ENCODE assay signal across 8 mouse cellular contexts in the genomic region with DNA sequence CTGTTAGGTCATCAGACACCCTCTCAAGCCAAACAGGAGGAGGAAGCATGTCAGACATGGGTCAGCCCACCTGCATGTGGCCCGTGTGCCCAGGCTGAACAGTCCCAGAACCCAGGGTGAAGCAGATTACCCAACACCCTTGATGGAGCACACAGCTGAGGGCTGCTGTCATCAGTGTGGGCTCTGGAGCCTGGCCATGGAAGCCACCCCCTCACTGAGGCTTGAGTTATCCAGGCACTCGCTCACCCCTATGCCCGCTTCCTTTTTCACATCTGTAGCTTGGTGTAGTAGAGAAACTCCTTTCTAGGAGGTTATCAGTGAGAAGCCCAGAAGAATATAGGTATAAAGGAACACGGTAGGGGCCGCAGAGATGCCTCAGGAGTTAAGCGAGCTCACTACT. TPM values are rescaled to one million over a fixed set of nuclear protein-coding genes. Genes with fewer than 3 reads are reported as not detected.
A peak's percentile ranks its signal among the peaks of the same experiment; 100 is the strongest.
DNase-seq lines count a peak whose midpoint lies in the region; ATAC-seq and TF ChIP-seq lines count a peak whose summit lies in the region.
"Not testable (repeated sequence)": the region's sequence is repeated elsewhere in the genome, so short reads cannot be mapped to it uniquely, and the experiment has no call there.

No protein-coding gene starts in this region.

- H3K9me3 ChIP-seq in embryonic facial prominence, embryonic 12.5 days; forebrain, embryonic 12.5 days; heart, embryonic 14.5 days (ENCODE audit: control insufficient read depth, low read length); hindbrain, embryonic 15.5 days; liver, postnatal 0 days (ENCODE audit: low read length); midbrain, embryonic 13.5 days: not testable (repeated sequence)

- WGBS in embryonic facial prominence, embryonic 12.5 days = 92% methylated on average over 6 of the region's 6 CpGs
- 93% methylated on average over 6 of the region's 6 CpGs for WGBS in forebrain, embryonic 12.5 days
- 85% methylated on average over 6 of the region's 6 CpGs for WGBS in heart, embryonic 14.5 days
- 94% methylated on average over 6 of the region's 6 CpGs for WGBS in hindbrain, embryonic 15.5 days
- 78% methylated on average over 6 of the region's 6 CpGs for WGBS in liver, postnatal 0 days (ENCODE audit: insufficient replicate concordance)
- WGBS in midbrain, embryonic 13.5 days = 93% methylated on average over 6 of the region's 6 CpGs

- peak; percentile 47 for DNase-seq in A20 (ENCODE audit: low read depth, low spot score)
- peak; percentile 25 for DNase-seq in liver, postnatal 0 days
- peak; percentile 9 for DNase-seq in splenic B cell, adult 2 months (ENCODE audit: low read depth, low spot score)

- not testable (repeated sequence) for H3K36me3 ChIP-seq in embryonic facial prominence, embryonic 12.5 days; forebrain, embryonic 12.5 days (replicated peaks); heart, embryonic 14.5 days (ENCODE audit: control insufficient read depth, insufficient read depth, low read length); hindbrain, embryonic 15.5 days; liver, postnatal 0 days (replicated peaks; ENCODE audit: insufficient read depth, low read length); midbrain, embryonic 13.5 days; splenic B cell, adult 2 months (ENCODE audit: control insufficient read depth, insufficient read depth, low read length, poor library complexity, severe bottlenecking)

- not testable (repeated sequence) for H3K4me3 ChIP-seq in embryonic facial prominence, embryonic 12.5 days; heart, embryonic 14.5 days (ENCODE audit: control insufficient read depth in 1 of 2, insufficient read depth in 1 of 2, low read depth in 1 of 2, low read length in 2 of 2); hindbrain, embryonic 15.5 days; liver, postnatal 0 days (ENCODE audit: low read depth, low read length)
- 0 out of 2 replicates have a peak overlapping the region, but pooled peaks have one; percentile 1 for H3K4me3 ChIP-seq in forebrain, embryonic 12.5 days (replicated peaks)
- 0 out of 2 replicates have a peak overlapping the region, but pooled peaks have one; percentile 9 for H3K4me3 ChIP-seq in midbrain, embryonic 13.5 days (replicated peaks)

- peak; percentile 25; the same call in 1 of the 2 replicates for ATAC-seq in embryonic facial prominence, embryonic 12.5 days (ENCODE audit: insufficient number of reproducible peaks, insufficient read depth, low FRiP score, low TSS enrichment)
- not testable (repeated sequence) for ATAC-seq in forebrain, embryonic 12.5 days (ENCODE audit: low FRiP score); heart, embryonic 14.5 days (ENCODE audit: insufficient number of reproducible peaks, insufficient read depth, low FRiP score, low read depth); hindbrain, embryonic 15.5 days (ENCODE audit: low FRiP score, low read depth); liver, postnatal 0 days; midbrain, embryonic 13.5 days

- not testable (repeated sequence) for TF ChIP-seq EP300 in liver, postnatal 0 days (IDR thresholded peaks at IDR 0.05; ENCODE audit: low read depth)

- not testable (repeated sequence) for H3K9ac ChIP-seq in embryonic facial prominence, embryonic 12.5 days; forebrain, embryonic 12.5 days; heart, embryonic 14.5 days (ENCODE audit: low read length); hindbrain, embryonic 15.5 days; liver, postnatal 0 days (replicated peaks); midbrain, embryonic 13.5 days (replicated peaks)

- peak overlapping the region; percentile 91; the same call in 1 of the 2 replicates for H3K4me2 ChIP-seq in embryonic facial prominence, embryonic 12.5 days (replicated peaks)
- peak overlapping the region; percentile 92 for H3K4me2 ChIP-seq in forebrain, embryonic 12.5 days
- H3K4me2 ChIP-seq in heart, embryonic 14.5 days (ENCODE audit: low read length) = peak overlapping the region; percentile 6; the same call in 1 of the 2 replicates
- H3K4me2 ChIP-seq in hindbrain, embryonic 15.5 days = peak overlapping the region; percentile 69; the same call in 1 of the 2 replicates
- not testable (repeated sequence) for H3K4me2 ChIP-seq in liver, postnatal 0 days (ENCODE audit: low read depth, low read length)
- peak overlapping the region; percentile 72; the same call in 1 of the 2 replicates for H3K4me2 ChIP-seq in midbrain, embryonic 13.5 days (replicated peaks)

- not testable (repeated sequence) for H3K27me3 ChIP-seq in embryonic facial prominence, embryonic 12.5 days; forebrain, embryonic 12.5 days; heart, embryonic 14.5 days (ENCODE audit: control insufficient read depth, insufficient read depth, low read length); hindbrain, embryonic 15.5 days; liver, postnatal 0 days (ENCODE audit: insufficient read depth, low read length); midbrain, embryonic 13.5 days; splenic B cell, adult 2 months (ENCODE audit: control insufficient read depth, insufficient read depth, low read length, poor library complexity, severe bottlenecking)

- H3K4me1 ChIP-seq in embryonic facial prominence, embryonic 12.5 days = peaks cover 12% of the 10 kb centered on the region
- peaks cover 17% of the 10 kb centered on the region for H3K4me1 ChIP-seq in forebrain, embryonic 12.5 days
- H3K4me1 ChIP-seq in heart, embryonic 14.5 days (ENCODE audit: control insufficient read depth in 2 of 2, insufficient read depth in 2 of 2, low read length in 2 of 2) = peaks cover 10 to 18% of the 10 kb centered on the region in 2 experiments
- peaks cover 17% of the 10 kb centered on the region for H3K4me1 ChIP-seq in hindbrain, embryonic 15.5 days (replicated peaks)
- H3K4me1 ChIP-seq in liver, postnatal 0 days (ENCODE audit: insufficient read depth) = not testable (repeated sequence)
- peaks cover 14% of the 10 kb centered on the region for H3K4me1 ChIP-seq in midbrain, embryonic 13.5 days (replicated peaks)

- TF ChIP-seq CTCF in liver, postnatal 0 days (IDR thresholded peaks at IDR 0.05; ENCODE audit: low read depth) = not testable (repeated sequence)

- H3K27ac ChIP-seq in embryonic facial prominence, embryonic 12.5 days; forebrain, embryonic 12.5 days; heart, embryonic 14.5 days (replicated peaks in 1 of 2; ENCODE audit: control insufficient read depth in 1 of 2, insufficient read depth in 1 of 2, low read depth in 2 of 2, low read length in 2 of 2); hindbrain, embryonic 15.5 days (replicated peaks); liver, postnatal 0 days (ENCODE audit: low read depth); midbrain, embryonic 13.5 days: not testable (repeated sequence)

RNA-seq across cellular contexts. Expression of a gene that starts 45.4 kb away (rescaled TPM):
- polyA plus RNA-seq in embryonic facial prominence, embryonic 12.5 days (2016; fragmentation: Nextera tagmentation; extraction: Ambion mirVana) = 511 and 553 TPM in 2 replicates
- 683 and 693 TPM in 2 replicates for polyA plus RNA-seq in forebrain, embryonic 12.5 days (2016; fragmentation: Nextera tagmentation; extraction: Ambion mirVana)
- polyA plus RNA-seq in heart, embryonic 14.5 days (2014; fragmentation: Nextera tagmentation; extraction: Ambion mirVana) = 486 and 545 TPM in 2 replicates
- polyA plus RNA-seq in hindbrain, embryonic 15.5 days (2015; fragmentation: Nextera tagmentation; extraction: Ambion mirVana) = 1,039 and 1,079 TPM in 2 replicates
- 164 and 165 TPM in 2 replicates for polyA plus RNA-seq in liver, postnatal 0 days (2015; fragmentation: Nextera tagmentation; extraction: Ambion mirVana)
- 1,193 and 1,210 TPM in 2 replicates for polyA plus RNA-seq in midbrain, embryonic 13.5 days (2015; fragmentation: Nextera tagmentation; extraction: Ambion mirVana)
